Mouse (Mus musculus) ES-E14 (cell line): ENCODE data around the gene Scn8a.

Experiments used
- CHD2 ChIP-seq: IDR thresholded peaks from 2 replicates; pipeline ENCODE4 v1.6.1; 2014; ENCODE audit warnings: mild to moderate bottlenecking, low read depth, low read length, inconsistent platforms
- HCFC1 ChIP-seq: IDR thresholded peaks from 2 replicates; pipeline ENCODE4 v1.6.1; 2012; ENCODE audit warnings: low read length, inconsistent platforms, borderline replicate concordance; ENCODE audit not compliant: insufficient read depth
- MAFK ChIP-seq: IDR thresholded peaks from 2 replicates; pipeline ENCODE4 v1.6.1; 2014; ENCODE audit warnings: mild to moderate bottlenecking, low read depth, low read length, inconsistent platforms; ENCODE audit not compliant: insufficient read depth
- ZC3H11A ChIP-seq: IDR thresholded peaks from 2 replicates; pipeline ENCODE4 v1.6.1; 2012; ENCODE audit warnings: low read depth, mild to moderate bottlenecking, inconsistent platforms, low read length, borderline replicate concordance
- ZNF384 ChIP-seq: IDR thresholded peaks from 2 replicates; pipeline ENCODE4 v1.6.1; 2012; ENCODE audit warnings: low read depth, low read length, inconsistent platforms

- no peak for TF ChIP-seq ZNF384
- no peak for TF ChIP-seq CHD2
- no peak for TF ChIP-seq MAFK
- TF ChIP-seq ZC3H11A = no peak
- TF ChIP-seq HCFC1 = no peak
These were observed 60.8 kb downstream of the Scn8a start for GRCm38 (mm10) chr15:100930477-100930876.
